Mouse (Mus musculus) layer of hippocampus, adult 9-10 months (tissue): Measurements from ENCODE around the gene Lrmda.

ENCODE experiments used
- DNase-seq: peaks from one replicate; pipeline ENCODE4 v3.0.0; 2022; ENCODE audit warnings: low spot score

Gene Lrmda

DNA sequence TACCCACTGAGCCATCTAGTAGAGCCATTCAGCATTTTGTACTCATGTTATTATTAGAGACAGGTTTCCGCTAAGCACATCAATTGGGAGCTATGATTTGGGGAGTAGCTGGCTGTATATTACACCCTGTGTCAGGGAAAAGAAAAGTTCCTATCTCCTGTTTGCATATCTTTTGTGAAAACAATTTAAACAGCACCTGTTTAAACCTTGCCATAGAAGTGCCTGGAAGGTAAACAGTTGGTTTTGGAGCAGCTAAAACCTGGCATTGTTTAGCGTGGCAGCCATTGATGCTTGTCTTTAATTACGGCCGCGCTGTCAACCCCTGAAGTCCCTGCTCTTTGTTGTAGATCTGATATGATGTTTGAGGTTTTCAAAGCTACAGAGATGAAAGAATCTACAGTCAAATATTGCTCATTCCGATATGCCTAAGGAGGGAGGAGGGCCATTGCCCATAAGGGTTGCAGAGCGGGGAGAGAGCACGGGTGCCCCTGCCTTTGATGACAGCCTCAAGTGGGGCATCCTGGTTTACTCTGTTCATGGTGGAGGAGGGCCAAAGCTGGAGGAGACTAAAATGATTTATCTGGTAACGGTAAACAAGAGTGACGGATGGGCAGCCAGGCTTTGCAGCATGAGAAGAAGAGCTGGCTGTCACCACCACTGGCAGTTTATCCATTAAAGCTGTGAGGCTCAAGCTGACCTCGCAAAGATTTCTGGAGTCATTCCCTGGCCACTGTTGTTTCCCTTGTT, 306.9 kb downstream of the Lrmda start:
- no peak for DNase-seq

GRCm38 (mm10) chr14:22329191-22329590, 309.7 kb downstream of the Lrmda start:
- DNase-seq: no peak

DNA sequence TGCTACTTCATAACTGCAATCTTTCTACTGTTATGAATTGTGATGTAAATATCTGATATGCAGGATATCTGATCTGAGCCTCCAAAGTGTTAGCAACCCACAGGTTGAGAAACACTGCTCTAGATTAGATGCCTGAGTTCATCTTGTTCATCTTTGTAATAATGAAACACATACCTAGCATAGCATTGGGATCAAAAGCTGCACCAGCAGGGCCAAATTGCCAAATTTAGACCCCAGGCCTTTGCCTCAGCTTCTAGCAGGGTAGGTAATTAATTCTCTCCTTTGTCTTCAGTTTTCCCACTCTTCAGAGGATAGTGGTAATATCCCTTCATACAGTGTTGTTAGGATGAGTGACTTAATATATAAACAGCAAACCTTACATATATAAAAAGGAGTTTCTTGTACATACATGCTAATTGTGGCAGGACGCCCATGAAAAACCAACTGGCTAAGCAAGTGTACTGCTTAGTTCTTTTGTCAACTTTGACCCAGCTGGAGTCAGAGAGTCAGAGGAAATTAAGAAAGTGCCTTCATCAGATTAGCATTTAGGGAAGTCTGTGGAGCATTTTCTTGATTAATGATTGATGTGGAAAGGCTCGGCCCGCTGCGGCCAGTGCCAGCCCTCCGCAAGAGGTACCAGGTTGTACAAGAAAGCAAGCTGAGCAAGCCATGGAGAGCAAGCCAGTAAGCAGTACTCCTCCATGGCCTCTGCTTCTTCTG, 315.7 kb downstream of the Lrmda start:
- DNase-seq: no peak

DNA sequence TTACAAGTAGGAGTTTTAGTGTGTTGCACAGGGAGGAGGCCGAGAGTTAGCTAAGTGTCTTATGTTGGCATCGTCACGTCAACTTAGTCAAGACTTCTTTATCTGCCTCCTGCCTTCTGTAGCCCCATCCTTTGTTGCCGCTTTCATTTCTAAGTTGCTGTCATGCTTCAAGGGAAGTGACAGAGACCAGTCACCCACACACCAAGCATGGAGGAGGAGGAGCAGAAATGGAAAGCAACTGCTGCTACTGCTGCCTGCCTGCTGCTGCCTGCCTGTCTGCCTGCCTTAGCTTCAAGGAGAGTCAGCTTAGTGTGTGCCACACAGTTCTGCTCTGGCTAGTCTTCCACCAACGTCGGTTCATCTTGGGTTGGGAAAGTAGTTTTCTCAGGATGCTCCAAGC, 319.7 kb downstream of the Lrmda start:
- no peak for DNase-seq

DNA sequence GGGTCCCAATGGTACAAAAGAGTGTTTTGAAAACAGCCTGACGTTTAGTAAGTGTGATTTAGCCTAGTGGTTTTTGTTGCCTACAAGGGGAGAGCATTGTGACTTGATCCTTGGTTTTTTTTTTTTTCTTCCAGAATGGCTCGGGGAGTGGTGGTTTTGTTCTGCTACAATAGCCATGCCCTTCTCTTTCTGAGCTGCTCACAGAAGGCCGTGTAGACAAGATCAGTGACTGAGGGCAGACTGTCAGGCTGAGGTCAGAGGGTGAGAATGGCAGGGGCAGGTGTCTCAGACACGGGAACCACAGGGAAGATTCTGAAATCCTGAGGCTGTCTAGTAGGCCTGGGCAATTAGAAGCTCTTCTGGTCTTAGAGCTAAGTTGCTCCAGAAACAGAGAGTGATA, 323.8 kb downstream of the Lrmda start:
- no peak for DNase-seq

- DNase-seq: no peak
These were observed 325.7 kb downstream of the Lrmda start for GRCm38 (mm10) chr14:22345248-22345647.

- no peak for DNase-seq
These were observed 334.1 kb downstream of the Lrmda start for GRCm38 (mm10) chr14:22353626-22354025.

GRCm38 (mm10) chr14:22354769-22355574, 335.5 kb downstream of the Lrmda start:
- no peak for DNase-seq

GRCm38 (mm10) chr14:22357991-22358503, 338.5 kb downstream of the Lrmda start:
- DNase-seq: no peak

GRCm38 (mm10) chr14:22364010-22364748, 344.7 kb downstream of the Lrmda start:
- peak; percentile 35 for DNase-seq

DNA sequence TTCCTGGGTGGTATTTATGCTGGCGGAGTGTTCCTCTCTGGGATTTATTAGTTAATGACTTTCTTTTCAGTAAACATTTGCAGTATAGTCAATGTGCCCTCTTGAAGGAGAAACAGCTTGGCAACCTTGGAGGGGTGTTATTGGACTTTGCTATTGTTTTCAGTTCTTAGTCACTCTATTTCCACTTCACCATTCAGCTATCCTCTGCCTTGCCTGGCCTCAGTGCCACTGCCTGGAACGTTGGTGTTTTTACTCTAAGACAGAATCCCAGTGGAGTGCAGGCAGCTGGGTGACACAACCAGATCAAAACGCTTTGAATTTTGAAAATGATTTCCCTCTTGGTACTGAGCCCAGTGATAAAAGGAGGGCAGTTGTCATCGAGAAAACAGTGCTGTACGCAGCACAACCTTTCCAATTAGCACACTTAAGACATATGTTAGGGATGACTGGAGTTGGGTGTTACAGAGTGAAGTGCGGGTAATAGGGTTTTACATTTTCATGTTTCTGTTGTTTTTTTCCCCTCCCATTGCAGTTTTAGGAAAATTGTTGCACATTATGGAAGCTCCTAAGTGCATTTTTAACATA, 345.4 kb downstream of the Lrmda start:
- no peak for DNase-seq

- no peak for DNase-seq
These were observed 348.1 kb downstream of the Lrmda start for GRCm38 (mm10) chr14:22367615-22368014.

GRCm38 (mm10) chr14:22371136-22371535, 351.6 kb downstream of the Lrmda start:
- no peak for DNase-seq

GRCm38 (mm10) chr14:22372666-22373360, 353.3 kb downstream of the Lrmda start:
- DNase-seq: no peak

DNA sequence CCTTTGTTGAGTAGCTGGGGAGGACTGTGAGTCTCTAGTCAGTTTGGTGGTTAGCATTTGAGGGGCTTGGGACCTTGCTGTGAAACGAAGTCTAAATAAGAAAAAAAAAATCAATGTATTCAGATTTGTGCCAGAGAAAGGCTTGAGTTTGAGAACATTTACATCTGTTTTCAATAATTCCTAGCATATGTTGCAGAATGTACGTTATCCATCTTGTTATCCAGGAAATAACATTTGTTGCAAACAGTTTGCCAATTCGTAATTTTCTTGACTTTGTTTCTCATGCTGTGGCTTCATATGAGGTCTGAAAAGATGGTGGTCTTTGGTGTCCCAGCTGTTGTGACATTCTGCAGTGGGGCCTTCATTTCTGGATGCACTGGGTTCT, 353.8 kb downstream of the Lrmda start:
- no peak for DNase-seq

DNA sequence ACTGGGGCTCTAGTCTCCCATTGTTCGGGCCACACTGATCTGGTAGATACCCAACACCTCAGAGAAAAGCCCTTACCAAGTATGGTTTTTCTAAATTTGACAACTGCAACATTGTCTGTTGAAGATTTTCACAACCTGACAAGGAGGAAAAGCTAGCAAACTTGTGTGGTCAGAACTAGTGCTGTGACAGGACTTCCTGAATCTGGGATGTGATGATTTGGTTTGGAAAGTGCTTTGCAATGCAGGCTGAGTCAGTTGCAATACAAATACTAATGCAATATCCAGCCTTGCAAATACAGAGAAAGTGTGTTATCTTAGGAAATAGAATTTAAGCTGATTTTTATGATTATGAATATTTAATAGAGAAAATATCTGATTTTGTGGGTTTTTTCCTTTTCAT, 357.6 kb downstream of the Lrmda start:
- no peak for DNase-seq

DNA sequence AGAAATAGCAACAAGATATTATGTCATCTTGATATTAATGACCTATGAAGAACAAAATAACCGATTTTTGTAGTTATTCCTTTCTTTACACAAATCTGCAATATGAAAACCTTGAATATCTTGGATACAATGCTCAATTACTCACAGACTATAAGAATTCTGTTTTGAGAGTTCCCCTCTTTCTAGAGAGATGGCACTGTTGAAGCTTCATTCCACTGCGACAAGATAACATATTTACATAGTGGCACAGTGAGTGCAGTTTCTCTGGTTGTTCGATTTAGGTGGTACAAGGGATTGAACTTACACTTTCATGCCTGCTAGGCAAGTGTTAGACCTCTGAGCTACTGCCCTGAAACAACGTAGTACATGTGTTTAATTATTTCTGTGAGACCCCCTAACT, 362.6 kb downstream of the Lrmda start:
- DNase-seq: no peak

GRCm38 (mm10) chr14:22393616-22394015, 374.1 kb downstream of the Lrmda start:
- no peak for DNase-seq

DNA sequence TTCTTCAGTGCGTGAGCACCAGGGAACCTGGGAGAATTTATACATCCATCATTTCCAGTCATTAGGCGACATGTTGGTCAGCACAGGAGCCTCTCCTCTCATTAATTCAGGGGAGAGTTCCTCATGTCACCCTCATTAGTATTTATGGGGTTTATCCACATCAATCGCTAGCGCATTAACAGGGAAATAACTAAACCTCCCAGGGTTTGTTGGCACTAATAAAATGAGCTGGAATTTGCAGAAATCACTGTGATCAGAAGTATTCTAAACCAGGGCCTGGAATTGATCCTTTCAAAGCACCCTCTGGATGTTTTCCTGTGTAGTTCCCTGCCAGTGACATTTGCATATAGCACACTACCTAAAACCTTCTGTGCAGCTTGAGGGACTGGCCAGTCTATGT, 382.9 kb downstream of the Lrmda start:
- no peak for DNase-seq

DNA sequence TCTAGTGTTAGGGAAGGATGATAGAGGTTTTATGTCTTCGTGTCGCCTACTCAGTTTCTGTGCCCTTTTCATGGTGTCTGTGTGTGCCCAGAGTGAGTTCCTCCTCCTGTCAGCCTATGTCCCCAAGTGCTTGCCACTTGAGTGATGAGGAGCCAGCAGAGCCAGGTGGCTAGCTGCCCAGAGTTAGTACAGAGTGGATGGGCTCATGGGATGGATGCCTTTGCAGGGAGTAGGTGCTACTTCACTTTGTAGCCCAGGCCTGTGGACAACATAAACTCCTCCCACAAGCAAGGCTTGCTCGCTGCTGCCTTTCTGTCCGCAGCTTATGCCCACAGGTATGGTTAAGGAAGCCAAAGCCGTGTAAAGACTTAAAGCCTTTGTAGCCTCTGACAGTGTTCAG, 387.1 kb downstream of the Lrmda start:
- no peak for DNase-seq

GRCm38 (mm10) chr14:22410826-22411225, 391.3 kb downstream of the Lrmda start:
- DNase-seq: no peak
